Mouse (Mus musculus): ENCODE results near the gene Rasl10b.

Rasl10b gene

GRCm38 (mm10) chr11:83462711-83463244 lies 53.8 kb downstream of the Rasl10b start, which contains the start of gene Mmp28:
Mmp28 (minus strand) TSS chr11:83463071.
- DNase-seq (ENCODE audit: inconsistent age in 2 of 2, low spot score in 1 of 2): peak; percentile 84 to 92

DNA sequence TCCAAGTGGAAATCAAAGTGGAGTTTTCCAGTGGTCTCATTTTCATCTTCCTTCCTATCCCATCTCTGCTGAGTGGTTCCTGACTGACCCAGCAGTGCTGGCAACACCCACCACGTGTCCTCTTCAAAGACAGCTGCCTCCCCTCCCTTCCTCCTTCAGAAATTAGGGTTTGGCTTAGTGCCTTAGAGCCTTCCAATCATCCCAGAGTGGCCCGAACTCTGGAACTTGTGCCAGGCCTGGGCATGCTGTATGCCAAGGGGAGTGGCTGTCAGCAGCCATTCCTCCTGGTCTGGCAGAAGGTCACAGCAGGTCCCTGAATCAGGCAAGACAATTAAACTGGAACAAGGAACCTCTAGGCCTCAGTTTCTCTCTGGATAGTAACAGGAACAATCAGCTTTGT lies 57.0 kb downstream of the Rasl10b start:
- DNase-seq (ENCODE audit: inconsistent age in 2 of 2, low spot score in 1 of 2): peak; percentile 73 to 90

DNA sequence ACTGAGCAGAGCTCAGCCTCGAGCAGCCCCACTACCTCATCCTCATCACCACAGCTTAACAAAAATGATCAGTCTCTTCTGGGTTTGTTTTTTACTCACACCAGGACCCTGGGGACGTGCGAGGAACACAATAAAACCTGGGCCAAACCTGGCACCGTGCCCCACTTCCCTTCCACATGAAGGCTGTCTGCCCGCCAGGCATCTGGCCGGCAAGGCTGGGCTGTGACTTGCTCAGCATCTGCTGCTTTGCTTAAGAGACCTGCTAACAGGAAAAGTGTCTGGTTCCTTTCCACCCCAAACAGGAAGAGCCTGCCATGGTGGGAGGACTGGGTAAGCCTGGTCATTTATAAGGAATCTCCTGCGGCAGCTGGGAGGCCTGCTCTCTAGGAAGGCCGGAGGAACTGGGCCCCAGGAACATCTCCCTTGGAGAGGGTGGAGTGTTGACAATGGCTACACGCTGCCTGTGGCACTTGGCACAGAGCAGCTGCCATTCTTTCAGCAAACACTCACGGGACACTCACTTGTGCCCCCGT lies 58.2 kb downstream of the Rasl10b start:
- DNase-seq (ENCODE audit: inconsistent age in 2 of 2, low spot score in 1 of 2): peak; percentile 76 to 84

DNA sequence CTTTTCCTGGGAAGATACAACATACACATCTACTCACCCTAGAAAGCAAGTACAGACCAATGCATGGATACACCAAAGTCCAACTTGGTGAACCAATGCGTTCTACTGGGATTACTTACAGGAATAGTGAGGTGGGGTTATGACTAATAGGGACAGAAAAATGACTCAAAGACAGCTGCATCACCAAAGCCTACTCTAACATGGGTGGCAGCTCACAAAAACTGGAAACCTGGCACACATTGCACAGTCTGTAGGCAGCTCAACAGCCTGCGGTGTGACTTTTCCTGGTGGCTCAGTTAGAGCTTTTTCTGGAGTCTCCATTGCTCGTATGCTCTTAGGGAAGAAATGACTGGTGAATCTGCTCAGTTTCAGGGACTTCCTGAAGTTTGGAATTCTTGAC lies 59.8 kb downstream of the Rasl10b start:
- peak in 1 of 2 experiments; percentile 15 for DNase-seq (ENCODE audit: inconsistent age in 2 of 2, low spot score in 1 of 2)
